Mouse (Mus musculus) hindlimb bud, embryonic 11.5 days (tissue): ENCODE data around the gene Zfp839.

Experiments used
- DNase-seq: peaks from one replicate; pipeline ENCODE4 v3.0.0-alpha.2; 2012; ENCODE audit warnings: low read depth, low spot score; ENCODE audit errors: extremely low spot score

Gene Zfp839

GRCm38 (mm10) chr12:110871247-110871646 is 21.2 kb downstream of the Zfp839 start:
- DNase-seq, result no peak

GRCm38 (mm10) chr12:110875351-110875750 is 25.3 kb downstream of the Zfp839 start:
- no peak for DNase-seq

GRCm38 (mm10) chr12:110882291-110882690 is 32.2 kb downstream of the Zfp839 start:
- no peak for DNase-seq

GRCm38 (mm10) chr12:110885251-110885650 is 35.2 kb downstream of the Zfp839 start:
- no peak for DNase-seq

- no peak for DNase-seq
Measured at GRCm38 (mm10) chr12:110888106-110888505, 38.1 kb downstream of the Zfp839 start.

GRCm38 (mm10) chr12:110888606-110889005 is 38.6 kb downstream of the Zfp839 start:
- no peak for DNase-seq

GRCm38 (mm10) chr12:110889036-110890020 is 39.3 kb downstream of the Zfp839 start, which contains the start of the genes Cinp and Tecpr2:
TSS of gene Cinp (minus strand) at chr12:110889145.
TSS of gene Tecpr2 (plus strand) at chr12:110889264.
- DNase-seq, result peak; percentile 94

GRCm38 (mm10) chr12:110891887-110892286 is 41.8 kb downstream of the Zfp839 start:
- no peak for DNase-seq

- no peak for DNase-seq
Measured at GRCm38 (mm10) chr12:110902106-110902505, 52.1 kb downstream of the Zfp839 start.

GRCm38 (mm10) chr12:110903536-110903935 is 53.5 kb downstream of the Zfp839 start:
- no peak for DNase-seq

- no peak for DNase-seq
Measured at GRCm38 (mm10) chr12:110907845-110908244, 57.8 kb downstream of the Zfp839 start.

- no peak for DNase-seq
Measured at GRCm38 (mm10) chr12:110909962-110910361, 59.9 kb downstream of the Zfp839 start.

GRCm38 (mm10) chr12:110915761-110916160 is 65.7 kb downstream of the Zfp839 start:
- DNase-seq, result no peak
